Mouse (Mus musculus): ENCODE measurements around the gene Elovl2.

Elovl2 gene

DNA sequence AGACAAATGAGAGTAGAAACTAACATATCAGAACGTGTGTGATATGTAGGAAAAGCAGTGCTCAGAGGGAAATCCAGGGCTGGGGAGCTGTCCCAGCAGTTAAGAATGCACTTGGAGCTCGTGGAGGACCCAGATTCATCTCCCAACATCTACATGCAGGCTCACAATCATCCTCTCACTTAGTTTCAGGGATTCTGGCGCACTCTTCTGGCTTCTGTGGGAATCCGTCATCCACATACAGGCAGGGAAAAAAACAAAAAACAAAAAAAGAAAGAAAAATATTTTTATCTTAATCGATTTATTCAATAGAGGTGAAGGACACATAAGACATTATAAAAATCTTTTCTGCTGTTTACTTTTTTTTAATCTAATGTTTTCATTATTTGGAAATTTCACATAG lies 61.8 kb downstream of the Elovl2 start:
- in situ Hi-C loops (cut with MboI, MseI): no loop called here

DNA sequence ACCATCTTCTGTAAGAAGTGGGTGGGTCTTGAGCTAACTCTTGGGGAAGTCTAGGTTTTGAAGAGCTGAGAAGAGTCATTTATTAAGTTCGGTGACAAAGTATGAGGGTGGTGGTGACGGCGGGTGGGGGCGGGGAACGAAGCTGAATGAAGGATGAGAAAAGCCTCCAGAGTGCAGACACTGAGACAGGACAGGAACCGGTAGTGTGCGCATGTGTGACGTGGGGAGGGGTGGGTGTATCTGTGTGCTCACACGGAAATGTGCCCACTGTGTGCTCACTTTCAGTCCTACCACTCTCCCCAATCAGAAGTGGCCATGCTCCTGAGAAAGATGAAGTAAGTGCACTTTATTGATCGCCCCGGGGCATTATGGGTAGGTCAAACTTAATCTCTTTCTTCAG lies 67.1 kb downstream of the Elovl2 start:
- in situ Hi-C loops (cut with MboI, MseI): no loop called here

GRCm38 (mm10) chr13:41146271-41146670 lies 73.9 kb downstream of the Elovl2 start:
- in situ Hi-C loops (cut with MboI, MseI): no loop called here

GRCm38 (mm10) chr13:41145433-41145970 lies 74.7 kb downstream of the Elovl2 start:
- in situ Hi-C loops (cut with MboI, MseI): no loop called here

- in situ Hi-C loops (cut with MboI, MseI): loop anchor here (5.0 to 10.0 kb wide), 2 partner anchors 102 to 430 kb away; no protein-coding TSS in a partner anchor
These were observed 85.3 kb downstream of the Elovl2 start for GRCm38 (mm10) chr13:41134901-41135300.
